Comparison of ENCODE assay signal across 7 mouse cellular contexts in the genomic region with DNA sequence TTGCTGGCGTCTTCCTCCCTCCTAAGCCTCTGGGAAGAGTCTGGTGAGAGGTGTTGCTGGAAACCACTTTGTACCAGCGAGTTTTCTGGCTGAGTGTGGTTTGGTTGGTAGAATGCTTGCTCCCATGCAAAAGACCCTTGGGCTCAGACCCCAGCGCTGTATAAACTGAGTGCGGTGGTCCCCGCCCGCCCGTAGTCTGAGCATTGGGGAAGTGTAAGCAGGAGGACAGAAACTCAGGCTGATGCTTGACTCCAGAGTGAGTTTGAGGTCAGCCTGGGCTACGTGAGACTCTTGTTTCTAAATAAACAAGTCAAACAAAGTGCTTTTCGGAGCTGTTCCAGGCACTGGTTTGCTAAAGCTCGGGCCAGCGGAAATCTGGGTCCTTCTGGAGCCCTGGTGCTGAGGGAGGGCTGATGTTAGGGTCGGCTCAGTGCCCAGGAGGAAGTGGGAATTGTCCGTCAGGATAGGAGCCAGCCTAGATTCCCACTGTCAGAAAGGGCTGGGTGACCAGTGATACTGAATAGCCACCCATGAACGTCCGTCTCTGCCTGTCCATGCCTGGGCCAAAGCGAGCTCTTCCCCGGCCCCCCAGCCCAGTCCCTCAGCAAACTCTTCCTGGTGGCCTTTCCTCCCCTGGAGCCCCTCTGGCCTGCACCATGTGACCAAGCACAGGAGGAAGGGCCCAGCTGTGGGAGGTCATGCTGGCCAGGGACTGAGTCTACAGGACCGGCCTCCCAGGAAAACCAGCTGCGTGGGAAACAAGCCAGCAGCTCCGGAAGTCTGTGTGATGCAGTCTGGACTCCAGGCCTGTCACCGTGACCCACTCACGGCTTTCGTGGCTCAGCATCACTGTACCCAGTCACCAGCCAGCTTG.
DNase-seq lines count a peak whose midpoint lies in the region; ATAC-seq and TF ChIP-seq lines count a peak whose summit lies in the region.

No protein-coding gene starts in this region.

- peak overlapping the region; percentile 71 for H3K4me3 ChIP-seq in E14TG2a.4 (replicated peaks; ENCODE audit: low read length)
- no peak overlapping the region for H3K4me3 ChIP-seq in intestine, postnatal 0 days (ENCODE audit: low read depth, low read length)
- H3K4me3 ChIP-seq in lung, adult 2 months (replicated peaks; ENCODE audit: extremely low read depth, low read depth, low read length), result no peak overlapping the region
- no peak overlapping the region for H3K4me3 ChIP-seq in stomach, embryonic 15.5 days (replicated peaks)

- H3K27me3 ChIP-seq in E14TG2a.4 (ENCODE audit: insufficient read depth, low read length), result no peaks in the 10 kb centered on the region
- no peaks in the 10 kb centered on the region for H3K27me3 ChIP-seq in intestine, postnatal 0 days (replicated peaks; ENCODE audit: control insufficient read depth, insufficient read depth, low read length)
- no peaks in the 10 kb centered on the region for H3K27me3 ChIP-seq in stomach, embryonic 15.5 days (replicated peaks)

- TF ChIP-seq CTCF in E14TG2a.4 (conservative IDR thresholded peaks at IDR 0.05; ENCODE audit: low read length), result no peak
- no peak for TF ChIP-seq CTCF in intestine, postnatal 0 days (IDR thresholded peaks at IDR 0.05; ENCODE audit: low read depth)
- no peak for TF ChIP-seq CTCF in lung, adult 2 months (IDR thresholded peaks at IDR 0.05; ENCODE audit: insufficient read depth, low read length)

- peaks cover 100% of the 10 kb centered on the region for H3K4me1 ChIP-seq in E14TG2a.4 (replicated peaks; ENCODE audit: low read depth, low read length)
- peaks cover 48% of the 10 kb centered on the region for H3K4me1 ChIP-seq in intestine, postnatal 0 days (replicated peaks; ENCODE audit: control insufficient read depth, insufficient read depth, low read length)
- H3K4me1 ChIP-seq in lung, adult 2 months (ENCODE audit: control insufficient read depth, insufficient read depth, low read length), result peaks cover 55% of the 10 kb centered on the region
- peaks cover 99% of the 10 kb centered on the region for H3K4me1 ChIP-seq in stomach, embryonic 15.5 days

- no peak for TF ChIP-seq POLR2A in lung, adult 2 months (IDR thresholded peaks at IDR 0.05; ENCODE audit: borderline replicate concordance, extremely low read depth, low read depth, low read length)

- no peak overlapping the region for H3K4me2 ChIP-seq in intestine, postnatal 0 days (replicated peaks; ENCODE audit: low read depth)
- peak overlapping the region; percentile 29 for H3K4me2 ChIP-seq in stomach, embryonic 15.5 days

- ATAC-seq in intestine, postnatal 0 days, result 0 out of 2 replicates have a peak, but pooled peaks have one; percentile 24
- peak; percentile 24 for ATAC-seq in stomach, embryonic 15.5 days (ENCODE audit: insufficient read depth, low FRiP score, low read depth)

- H3K9ac ChIP-seq in intestine, postnatal 0 days (ENCODE audit: low read depth, low read length), result no peak overlapping the region
- no peak overlapping the region for H3K9ac ChIP-seq in stomach, embryonic 15.5 days

- H3K9me3 ChIP-seq in E14TG2a.4 (ENCODE audit: low read length), result no peaks in the 10 kb centered on the region
- no peaks in the 10 kb centered on the region for H3K9me3 ChIP-seq in intestine, postnatal 0 days (ENCODE audit: control insufficient read depth)
- no peaks in the 10 kb centered on the region for H3K9me3 ChIP-seq in stomach, embryonic 15.5 days

- H3K36me3 ChIP-seq in E14TG2a.4 (ENCODE audit: insufficient read depth, low read length), result no peaks in the 10 kb centered on the region
- H3K36me3 ChIP-seq in intestine, postnatal 0 days (ENCODE audit: control insufficient read depth, insufficient read depth), result no peaks in the 10 kb centered on the region; the same call in 1 of the 2 replicates
- H3K36me3 ChIP-seq in stomach, embryonic 15.5 days, result no peaks in the 10 kb centered on the region

- peak overlapping the region; percentile 77 for H3K27ac ChIP-seq in intestine, postnatal 0 days (ENCODE audit: low read depth, low read length)
- peak overlapping the region; percentile 93 for H3K27ac ChIP-seq in stomach, embryonic 15.5 days

- peak; percentile 61 for DNase-seq in adrenal gland, postnatal 25 days
- DNase-seq in heart, adult 18-20 months, result peak; percentile 88 to 93
- peak; percentile 68 for DNase-seq in lung, adult 2 months
- DNase-seq in urinary bladder, adult 2 months (ENCODE audit: low spot score), result no peak

- 56% methylated on average over 23 of the region's 23 CpGs for WGBS in intestine, postnatal 0 days
- WGBS in lung, adult 2 months, result 24% methylated on average over 23 of the region's 23 CpGs
- 37% methylated on average over 23 of the region's 23 CpGs for WGBS in stomach, embryonic 15.5 days
